Mouse (Mus musculus) large intestine, adult 2 months (tissue): ENCODE data around the gene Nxf1. TPM values are rescaled to one million over a fixed set of nuclear protein-coding genes. Genes with fewer than 3 reads are reported as not detected.
"Not testable (repeated sequence)": the region's sequence is repeated elsewhere in the genome, so short reads cannot be mapped to it uniquely, and the experiment has no call there.

ENCODE experiments used
- DNase-seq: peaks from one replicate; pipeline ENCODE4 v3.0.0-alpha.2; 2012; ENCODE audit warnings: low read depth, low spot score
- WGBS: fragments of 180-500 bp; shearing (Covaris S2); methylation state at CpG from one replicate; pipeline ENCODE4 v1.1.7; 2018; 5-methylcytosine and 5-hydroxymethylcytosine counted together
- polyA plus RNA-seq: library from polyadenylated mRNA; depleted of rRNA; stranded (reverse); fragments of >200 nt; gene quantifications from 2 replicates; pipeline ENCODE4 v1.2.3, GENCODE M21; 2012

Gene Nxf1
- polyA plus RNA-seq, 1 experiment = 79.1 TPM

DNA sequence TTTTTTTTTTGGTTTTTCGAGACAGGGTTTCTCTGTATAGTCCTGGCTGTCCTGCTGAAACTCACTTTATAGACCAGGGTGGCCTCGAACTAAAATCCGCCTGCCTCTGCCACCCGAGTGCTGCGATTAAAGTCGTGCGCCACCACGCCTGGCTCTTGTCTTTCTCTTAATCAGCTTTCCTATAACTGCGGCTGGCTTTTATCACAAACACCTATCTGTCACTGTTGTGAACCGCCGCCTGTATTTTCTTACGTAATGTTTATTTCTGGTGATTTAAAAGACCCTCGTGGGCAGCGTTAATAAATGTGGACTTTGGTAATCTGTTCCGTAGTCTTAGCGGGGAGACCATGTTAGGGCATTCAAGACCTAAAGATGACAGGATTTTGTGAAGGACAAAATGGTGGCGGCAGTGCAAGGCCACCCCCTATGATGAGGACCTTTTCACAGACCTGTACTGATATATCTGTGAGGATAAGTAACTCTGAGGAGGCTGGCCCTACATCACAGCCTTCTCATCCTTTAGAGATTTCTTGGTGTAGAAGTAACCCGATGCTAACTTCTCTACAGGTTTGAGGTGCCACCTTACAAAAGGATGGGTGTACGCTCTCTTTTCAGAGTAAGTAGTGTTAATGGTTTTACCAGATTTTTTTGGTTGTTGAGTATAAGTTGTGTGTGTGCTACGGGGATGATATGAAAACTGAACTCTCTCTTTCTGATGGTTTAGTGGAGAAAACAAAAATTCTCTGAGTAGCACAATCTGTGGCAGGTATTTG is 33.1 kb upstream of the Nxf1 start:
- DNase-seq = no peak
- under 1% methylated on average over 20 of the region's 20 CpGs for WGBS

GRCm38 (mm10) chr19:8724392-8724791 is 32.5 kb upstream of the Nxf1 start:
- WGBS = 2% methylated on average over 2 of the region's 2 CpGs
- no peak for DNase-seq

DNA sequence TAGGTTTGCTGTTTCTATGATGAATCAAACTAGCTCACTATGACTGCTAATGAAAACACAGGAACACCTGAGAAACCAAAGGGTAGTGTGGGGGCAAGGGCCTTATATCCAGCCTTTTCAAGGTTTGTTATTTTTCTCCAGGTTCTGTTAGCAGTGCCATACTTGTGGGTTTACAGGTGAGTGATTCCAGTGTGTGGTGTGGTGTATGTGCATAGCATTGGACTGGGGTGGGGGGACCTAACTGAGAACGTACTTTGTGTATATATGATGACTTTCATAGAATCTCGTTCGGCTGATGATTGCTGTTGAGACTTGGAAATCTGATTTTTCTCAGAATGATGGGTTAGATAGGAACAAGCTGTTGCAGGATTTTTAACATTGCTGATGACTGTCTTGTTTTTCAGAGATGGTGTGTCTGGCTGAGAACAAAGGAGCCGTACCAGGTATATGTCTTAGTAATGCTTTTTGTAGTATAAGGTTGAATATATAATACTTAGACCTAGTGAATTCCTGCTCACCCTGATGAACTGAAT is 31.7 kb upstream of the Nxf1 start:
- DNase-seq = no peak

DNA sequence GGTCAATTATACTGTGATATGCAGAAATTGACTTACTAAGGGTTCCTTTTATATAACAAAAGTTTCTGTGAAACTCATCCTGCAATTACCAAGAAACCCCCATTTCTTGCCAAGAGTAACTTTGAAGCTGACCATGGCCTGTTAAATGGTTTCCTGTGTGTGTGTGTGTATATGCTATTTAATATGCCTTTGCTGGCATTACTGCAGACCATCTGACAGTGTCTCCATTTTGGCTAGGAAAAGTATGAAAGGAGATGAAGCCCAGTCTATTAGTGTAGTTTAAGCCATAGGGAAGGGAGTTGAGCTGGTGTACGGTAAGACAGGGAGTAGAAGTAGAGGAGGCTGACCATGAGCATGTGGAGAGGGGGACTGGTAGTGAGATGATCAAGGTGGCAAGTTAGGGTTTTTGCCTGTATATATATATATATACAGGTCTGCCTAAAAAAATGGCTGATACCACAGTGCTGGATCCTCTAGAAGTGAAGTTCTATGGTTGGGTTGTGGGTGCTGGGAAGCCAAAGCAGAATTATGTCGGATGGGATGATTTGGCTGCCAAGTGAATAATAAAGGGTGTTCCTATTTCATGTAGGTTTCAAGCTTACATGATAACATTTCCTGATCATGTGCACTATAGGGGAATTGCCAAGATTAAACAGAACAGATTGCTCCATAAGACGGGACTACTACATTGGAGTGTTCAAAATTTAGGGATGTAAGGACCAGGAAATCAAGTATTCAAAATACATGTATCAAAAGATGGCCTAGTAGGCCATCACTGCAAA is 30.1 kb upstream of the Nxf1 start:
- DNase-seq = no peak
- WGBS = 46% methylated on average over 3 of the region's 3 CpGs

More for the DNA sequence above, 31.7 kb upstream of the Nxf1 start:
- 31% methylated on average over 4 of the region's 4 CpGs for WGBS

DNA sequence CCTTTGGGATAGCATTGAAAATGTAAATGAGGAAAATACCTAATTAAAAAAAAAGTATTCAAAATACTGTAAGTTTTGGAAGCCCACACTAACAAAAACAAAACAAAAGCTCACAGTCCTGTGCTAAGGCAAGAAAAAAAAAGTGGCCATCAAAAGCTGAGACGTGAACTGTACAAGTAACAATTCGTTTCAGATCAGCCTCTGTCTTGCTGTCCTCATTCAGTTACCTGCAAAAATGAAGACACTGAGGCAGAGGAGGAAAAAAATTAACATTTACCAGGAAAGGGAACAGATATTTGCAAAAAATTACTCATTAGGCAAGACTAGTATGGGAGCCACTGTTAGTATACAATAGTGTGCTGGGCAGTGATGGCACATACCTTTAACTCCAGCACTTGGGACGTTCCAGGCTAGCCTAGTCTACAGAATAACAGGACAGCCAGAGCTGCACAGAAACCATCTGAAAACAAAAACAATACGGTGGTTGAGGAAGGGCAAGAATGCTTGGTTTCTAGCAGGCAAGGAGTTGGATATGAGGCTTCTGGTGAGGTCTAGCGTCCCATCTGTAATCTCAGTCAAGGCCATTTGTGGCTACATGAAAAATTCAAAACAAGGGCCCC is 29.3 kb upstream of the Nxf1 start:
- WGBS = 27% methylated on average over 5 of the region's 5 CpGs
- no peak for DNase-seq

DNA sequence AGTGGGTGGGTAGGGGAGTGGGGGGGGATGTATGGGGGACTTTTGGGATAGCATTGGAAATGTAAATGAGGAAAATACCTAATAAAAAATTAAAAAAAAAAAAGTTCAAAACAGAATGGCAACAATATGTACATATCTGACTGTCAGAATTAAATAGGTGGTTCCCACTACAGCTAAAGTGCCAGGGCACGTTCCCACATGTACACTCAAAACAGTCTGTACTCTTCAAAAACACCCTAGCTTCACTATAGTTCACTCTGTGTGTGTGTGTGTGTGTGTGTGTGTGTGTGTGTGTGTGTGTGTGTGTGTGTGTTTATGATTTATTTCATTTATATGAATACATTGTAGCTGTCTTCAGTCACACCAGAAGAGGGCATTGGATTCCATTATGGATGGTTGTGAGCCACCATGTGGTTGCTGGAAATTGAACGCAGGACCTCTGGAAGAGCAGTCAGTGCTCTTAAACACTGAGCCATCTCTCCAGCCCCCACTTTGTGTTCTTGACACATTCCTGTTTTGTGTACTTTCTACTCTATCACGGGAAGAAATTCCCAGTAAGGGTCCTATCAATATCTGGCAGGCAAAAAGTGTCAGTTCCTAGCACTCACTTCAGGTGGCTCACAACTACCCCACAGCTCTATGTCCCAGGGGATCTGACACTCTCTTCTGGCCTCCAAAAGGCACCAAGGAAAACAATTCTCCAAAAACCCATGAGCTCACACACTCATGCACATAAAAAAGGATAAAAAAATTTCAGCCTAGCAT is 28.4 kb upstream of the Nxf1 start:
- not testable (repeated sequence) for DNase-seq
- 45% methylated on average over 3 of the region's 3 CpGs for WGBS

DNA sequence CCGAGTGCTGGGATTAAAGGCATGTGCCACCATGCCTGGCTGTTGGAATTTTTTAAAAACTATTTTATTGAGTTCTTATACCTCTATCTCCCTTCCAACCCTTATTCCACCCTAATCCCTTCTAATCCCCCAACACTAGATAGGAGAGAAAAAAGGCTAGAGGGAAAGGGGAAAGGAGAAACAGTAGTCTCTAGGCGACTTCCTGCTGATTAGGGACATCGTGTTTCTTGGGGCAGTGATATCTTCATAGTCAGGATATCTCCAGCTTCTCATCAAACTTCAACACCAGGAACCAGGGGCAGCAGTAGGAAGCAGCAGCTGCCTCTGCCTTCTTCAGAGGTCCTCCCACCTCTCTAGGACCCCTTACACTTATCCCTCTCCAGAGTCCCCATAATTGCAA is 22.5 kb upstream of the Nxf1 start:
- DNase-seq = no peak
- WGBS = 74% methylated on average over 3 of the region's 3 CpGs

- WGBS = under 1% methylated on average over 32 of the region's 32 CpGs
- DNase-seq = peak; percentile 78
These were observed 21.3 kb upstream of the Nxf1 start, which contains the start of gene Wdr74 for GRCm38 (mm10) chr19:8735389-8736159. Gene Wdr74, plus strand, starts transcription at chr19:8735827.

GRCm38 (mm10) chr19:8736160-8736467 is 20.8 kb upstream of the Nxf1 start:
- DNase-seq = no peak
- under 1% methylated on average over 11 of the region's 11 CpGs for WGBS

DNA sequence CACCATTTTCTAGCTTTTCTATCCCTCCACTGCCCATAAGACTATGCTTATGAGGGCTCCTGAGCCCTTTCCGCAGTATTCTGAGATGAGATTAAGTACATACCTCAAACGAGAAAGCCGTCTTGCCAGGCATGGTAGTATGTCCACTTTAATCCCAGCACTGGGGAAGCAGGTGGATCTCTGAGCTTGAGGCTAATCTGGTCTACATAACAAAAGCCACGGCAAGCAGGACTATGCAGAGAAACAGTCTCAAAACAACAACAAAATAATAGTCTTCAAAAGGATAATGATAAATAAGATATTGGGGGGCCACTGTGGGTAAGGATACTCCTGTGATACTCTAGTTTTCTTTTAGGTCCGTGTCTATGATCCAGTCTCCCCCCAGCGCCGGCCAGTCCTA is 18.0 kb upstream of the Nxf1 start:
- DNase-seq = no peak
- 89% methylated on average over 7 of the region's 7 CpGs for WGBS

DNA sequence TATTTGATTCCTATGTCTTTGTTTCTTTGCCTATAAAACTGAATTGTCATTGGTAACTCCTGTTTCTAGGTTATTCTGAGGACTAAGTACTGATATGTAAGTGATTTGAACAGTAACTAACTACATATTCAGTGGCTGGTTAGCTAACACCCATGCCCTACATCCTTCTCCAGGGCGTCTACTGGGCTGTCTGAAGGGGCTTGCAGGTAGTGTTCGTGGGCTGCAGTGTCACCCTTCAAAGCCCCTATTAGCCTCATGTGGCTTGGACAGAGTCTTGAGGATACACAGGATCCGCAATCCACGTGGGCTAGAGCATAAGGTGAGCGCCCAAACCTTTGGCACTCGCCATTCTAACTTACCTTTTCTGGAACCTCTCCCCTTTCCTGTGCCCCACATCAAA is 17.2 kb upstream of the Nxf1 start:
- 95% methylated on average over 6 of the region's 6 CpGs for WGBS
- DNase-seq = no peak

DNA sequence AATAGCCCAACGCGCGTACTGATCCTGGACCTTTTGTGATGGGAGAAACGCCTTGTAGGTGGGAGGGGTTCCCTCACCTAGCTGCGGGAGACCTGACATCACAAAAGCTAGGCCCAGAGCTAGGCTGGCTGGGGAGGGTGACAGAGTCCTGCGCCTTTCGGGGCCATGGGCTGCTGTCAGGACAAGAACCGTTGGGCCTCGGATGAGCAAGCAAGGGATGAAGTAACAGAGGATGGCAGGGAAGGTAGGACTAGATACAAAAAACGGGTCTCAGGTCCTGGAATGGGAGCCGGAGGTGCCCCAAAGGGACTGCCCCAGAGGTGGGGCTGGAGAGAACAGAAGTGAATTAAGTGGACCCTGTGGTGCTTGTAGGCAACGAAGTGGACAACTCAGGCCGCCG is 16.3 kb upstream of the Nxf1 start, which contains the start of gene 1700092M07Rik:
1700092M07Rik (plus strand) TSS at position 116 of the 400 bp plus-strand sequence.
- DNase-seq = no peak
- 56% methylated on average over 14 of the region's 14 CpGs for WGBS

DNA sequence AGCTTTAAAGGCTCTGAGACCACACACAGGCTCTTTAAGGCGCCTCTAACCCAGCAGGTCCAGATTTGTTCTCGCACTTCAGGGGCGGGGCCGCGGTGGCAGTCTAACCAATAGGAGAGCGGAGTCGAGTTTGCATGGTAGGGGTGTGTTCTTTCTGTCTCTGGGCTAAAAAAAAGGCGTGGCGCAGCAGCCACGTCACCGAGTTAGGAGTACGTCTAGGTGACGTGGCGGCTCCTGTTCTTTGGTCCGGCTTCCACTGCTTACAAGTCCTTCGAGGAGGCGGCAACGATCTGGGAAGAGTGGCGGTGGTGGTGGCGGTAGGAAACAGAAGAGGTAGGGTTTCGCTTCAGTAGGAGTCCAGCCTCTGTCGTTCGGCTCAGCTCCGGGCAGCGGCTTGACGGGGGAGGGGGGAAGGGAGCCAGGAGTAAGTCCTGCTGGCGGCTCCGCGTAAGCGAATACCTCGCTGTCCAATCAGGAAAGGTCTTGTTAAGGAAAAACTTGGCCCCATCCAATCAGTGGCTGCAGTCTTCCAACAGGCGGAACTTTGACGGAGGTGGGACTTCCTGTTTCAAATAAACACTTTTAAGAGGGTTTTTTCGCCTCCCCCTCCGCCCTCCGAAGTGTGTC is 15.5 kb upstream of the Nxf1 start, which contains the start of gene Stx5a:
Stx5a (plus strand) TSS at position 171 of the 627 bp plus-strand sequence.
- DNase-seq = peak; percentile 95
- under 1% methylated on average over 36 of the region's 36 CpGs for WGBS

GRCm38 (mm10) chr19:8742176-8742575 is 14.7 kb upstream of the Nxf1 start:
- WGBS = 2% methylated on average over 14 of the region's 14 CpGs
- no peak for DNase-seq

- DNase-seq = no peak
- WGBS = 89% methylated on average over 1 of the region's 1 CpGs
These were observed 11.5 kb upstream of the Nxf1 start for GRCm38 (mm10) chr19:8745382-8745781.

DNA sequence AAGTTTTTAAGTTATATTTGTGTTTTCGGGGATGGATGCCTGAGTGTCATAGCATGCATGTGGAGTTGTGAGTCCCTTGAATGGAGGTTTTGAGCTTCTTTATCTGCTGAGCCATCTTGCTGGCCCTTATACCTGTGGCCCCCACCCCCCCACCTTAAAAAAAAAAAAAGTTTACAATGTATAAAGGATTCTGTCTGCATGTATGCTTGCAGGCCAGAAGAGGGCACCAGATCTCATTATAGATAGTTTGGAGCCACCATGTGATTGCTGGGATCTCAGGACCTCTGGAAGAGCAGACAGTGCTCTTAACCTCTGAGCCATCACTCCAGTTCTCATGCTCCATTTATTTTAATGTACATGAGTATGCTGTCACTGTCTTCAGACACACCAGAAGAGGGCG is 9.5 kb upstream of the Nxf1 start:
- no peak for DNase-seq
- 69% methylated on average over 2 of the region's 2 CpGs for WGBS

DNA sequence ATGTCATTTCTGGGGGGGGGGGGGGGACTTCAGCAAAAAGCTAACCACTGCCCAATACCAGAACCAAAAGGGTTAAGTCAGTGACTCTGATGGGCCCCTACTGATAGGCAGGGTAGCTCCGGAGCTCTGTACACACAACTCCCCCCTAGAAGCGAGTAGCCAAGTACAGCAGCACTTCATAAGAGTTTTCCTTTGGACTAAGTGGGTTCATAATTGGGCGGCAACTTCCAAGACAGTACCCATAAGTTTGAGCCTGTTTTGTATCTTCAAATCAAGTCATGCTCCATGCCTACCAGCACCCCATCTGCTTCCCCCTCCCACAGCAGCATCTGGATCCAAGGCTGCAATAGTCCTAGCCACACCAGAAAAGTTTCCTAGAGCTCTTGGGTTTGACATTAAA is 1.2 kb upstream of the Nxf1 start:
- 57% methylated on average over 3 of the region's 3 CpGs for WGBS
- no peak for DNase-seq

DNA sequence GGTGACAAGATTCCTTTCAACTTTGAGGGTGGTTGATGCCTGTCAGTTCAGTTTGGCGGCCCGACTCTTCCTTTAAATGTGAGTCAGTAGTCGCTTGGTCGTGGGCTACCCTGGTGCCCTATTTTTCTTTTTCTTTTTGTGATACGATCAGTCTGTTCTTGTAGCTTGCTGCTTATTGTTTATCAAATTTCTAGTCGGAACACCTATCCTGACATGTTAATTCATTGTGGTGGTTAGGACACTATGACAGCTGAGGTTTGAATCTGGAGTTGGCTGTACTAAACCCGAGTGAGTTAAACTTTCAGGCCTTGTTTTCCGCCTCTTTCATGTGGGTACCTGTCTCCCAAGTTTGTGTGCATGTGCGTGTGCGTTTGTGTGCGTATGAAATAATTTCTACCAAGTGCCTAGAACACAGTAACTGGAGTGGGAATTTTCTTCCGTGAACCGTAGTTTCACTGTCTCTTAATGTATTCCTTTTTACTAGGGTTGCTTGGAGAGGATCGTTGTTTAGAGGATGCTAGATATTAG is 662 bp downstream of the Nxf1 start:
- WGBS = 1% methylated on average over 14 of the region's 14 CpGs
- no peak for DNase-seq
